Mouse (Mus musculus) hindbrain, embryonic 12.5 days (tissue): ENCODE results near the gene Smad3. TPM values are rescaled to one million over a fixed set of nuclear protein-coding genes. Genes with fewer than 3 reads are reported as not detected.

Source experiments
- ATAC-seq: fragments of 200-750 bp; cut with Nextera tagmentation; 2 replicates; pipeline ENCODE4 v1.8.0; 2017; ENCODE audit warnings: moderate TSS enrichment; ENCODE audit not compliant: low FRiP score
- H3K27ac ChIP-seq: fragments of 300-500 bp; sonication (generic); 2 replicates; pipeline ENCODE4 v1.5.1; 2016; ENCODE audit warnings: mild to moderate bottlenecking
- H3K27me3 ChIP-seq: fragments of 300-500 bp; sonication (generic); 2 replicates; pipeline ENCODE4 v1.6.1; 2016; ENCODE audit warnings: mild to moderate bottlenecking
- H3K36me3 ChIP-seq: fragments of 300-500 bp; sonication (generic); 2 replicates; pipeline ENCODE4 v1.6.1; 2016; ENCODE audit warnings: mild to moderate bottlenecking
- H3K4me1 ChIP-seq: fragments of 300-500 bp; sonication (generic); 2 replicates; pipeline ENCODE4 v1.6.1; 2016
- H3K4me2 ChIP-seq: fragments of 300-500 bp; sonication (generic); replicated peaks from 2 replicates; pipeline ENCODE4 v1.6.1; 2016; ENCODE audit warnings: mild to moderate bottlenecking
- H3K4me3 ChIP-seq: fragments of 300-500 bp; sonication (generic); 2 replicates; pipeline ENCODE4 v1.5.1; 2016; ENCODE audit warnings: mild to moderate bottlenecking
- H3K9ac ChIP-seq: fragments of 300-500 bp; sonication (generic); 2 replicates; pipeline ENCODE4 v1.6.1; 2016; ENCODE audit warnings: mild to moderate bottlenecking, moderate library complexity
- H3K9me3 ChIP-seq: fragments of 300-500 bp; sonication (generic); replicated peaks from 2 replicates; pipeline ENCODE4 v1.6.1; 2016; ENCODE audit warnings: mild to moderate bottlenecking
- WGBS: fragments of 180-500 bp; shearing (Covaris S2); methylation state at CpG from one replicate; pipeline ENCODE4 v1.1.7; 2016; 5-methylcytosine and 5-hydroxymethylcytosine counted together
- polyA plus RNA-seq: library from polyadenylated mRNA; unstranded; fragments of >200 nt; fragmentation: Nextera tagmentation; extraction: Ambion mirVana; gene quantifications from 2 replicates; pipeline ENCODE4 v1.2.1, GENCODE M21; 2016

Smad3 gene
- polyA plus RNA-seq, 1 experiment from 2014 or later = 25.4 TPM

- peaks cover 53% of the 10 kb centered on the region for H3K36me3 ChIP-seq
- 85% methylated on average over 9 of the region's 9 CpGs for WGBS
- no peak for ATAC-seq
- no peak overlapping the region for H3K9ac ChIP-seq
- H3K4me3 ChIP-seq = no peak overlapping the region
- peaks cover 15% of the 10 kb centered on the region for H3K4me1 ChIP-seq
- H3K27ac ChIP-seq = 0 out of 2 replicates have a peak overlapping the region, but pooled peaks have one; percentile 9
- H3K27me3 ChIP-seq = no peaks in the 10 kb centered on the region
- H3K4me2 ChIP-seq = no peak overlapping the region
- H3K9me3 ChIP-seq = no peaks in the 10 kb centered on the region
Measured at GRCm38 (mm10) chr9:63647581-63648519, 109.9 kb downstream of the Smad3 start.

GRCm38 (mm10) chr9:63645084-63645483, 112.7 kb downstream of the Smad3 start:
- H3K9ac ChIP-seq = no peak overlapping the region
- H3K9me3 ChIP-seq = no peaks in the 10 kb centered on the region
- H3K4me3 ChIP-seq = no peak overlapping the region
- WGBS = 81% methylated on average over 8 of the region's 8 CpGs
- H3K36me3 ChIP-seq = peaks cover 57% of the 10 kb centered on the region
- ATAC-seq = no peak
- H3K4me1 ChIP-seq = no peaks in the 10 kb centered on the region
- no peak overlapping the region for H3K4me2 ChIP-seq
- no peak overlapping the region for H3K27ac ChIP-seq
- no peaks in the 10 kb centered on the region for H3K27me3 ChIP-seq

- no peaks in the 10 kb centered on the region for H3K4me1 ChIP-seq
- 90% methylated on average over 6 of the region's 6 CpGs for WGBS
- no peak for ATAC-seq
- no peak overlapping the region for H3K27ac ChIP-seq
- H3K9ac ChIP-seq = no peak overlapping the region
- no peak overlapping the region for H3K4me3 ChIP-seq
- H3K9me3 ChIP-seq = no peaks in the 10 kb centered on the region
- no peaks in the 10 kb centered on the region for H3K27me3 ChIP-seq
- peaks cover 56% of the 10 kb centered on the region for H3K36me3 ChIP-seq
- H3K4me2 ChIP-seq = no peak overlapping the region
Measured at GRCm38 (mm10) chr9:63644011-63644410, 113.8 kb downstream of the Smad3 start.

- H3K36me3 ChIP-seq = peaks cover 64% of the 10 kb centered on the region
- no peak overlapping the region for H3K9ac ChIP-seq
- H3K27me3 ChIP-seq = no peaks in the 10 kb centered on the region
- no peak for ATAC-seq
- no peak overlapping the region for H3K27ac ChIP-seq
- no peak overlapping the region for H3K4me3 ChIP-seq
- no peaks in the 10 kb centered on the region for H3K9me3 ChIP-seq
- no peak overlapping the region for H3K4me2 ChIP-seq
- WGBS = 96% methylated on average over 4 of the region's 4 CpGs
- H3K4me1 ChIP-seq = no peaks in the 10 kb centered on the region
Measured at GRCm38 (mm10) chr9:63641983-63642646, 115.7 kb downstream of the Smad3 start.

- H3K4me2 ChIP-seq = no peak overlapping the region
- no peak overlapping the region for H3K27ac ChIP-seq
- no peak overlapping the region for H3K4me3 ChIP-seq
- no peaks in the 10 kb centered on the region for H3K27me3 ChIP-seq
- H3K9ac ChIP-seq = no peak overlapping the region
- H3K4me1 ChIP-seq = peaks cover 7% of the 10 kb centered on the region
- H3K9me3 ChIP-seq = no peaks in the 10 kb centered on the region
- WGBS = 60% methylated on average over 7 of the region's 7 CpGs
- ATAC-seq = no peak
- H3K36me3 ChIP-seq = peaks cover 44% of the 10 kb centered on the region
Measured at GRCm38 (mm10) chr9:63636113-63636512, 121.7 kb downstream of the Smad3 start.

GRCm38 (mm10) chr9:63633334-63633733, 124.5 kb downstream of the Smad3 start:
- ATAC-seq = no peak
- no peak overlapping the region for H3K4me3 ChIP-seq
- no peaks in the 10 kb centered on the region for H3K9me3 ChIP-seq
- H3K36me3 ChIP-seq = peaks cover 32% of the 10 kb centered on the region
- H3K4me1 ChIP-seq = peaks cover 7% of the 10 kb centered on the region
- no peak overlapping the region for H3K27ac ChIP-seq
- no peak overlapping the region for H3K4me2 ChIP-seq
- WGBS = 59% methylated on average over 7 of the region's 7 CpGs
- H3K27me3 ChIP-seq = no peaks in the 10 kb centered on the region
- no peak overlapping the region for H3K9ac ChIP-seq

- no peak overlapping the region for H3K4me2 ChIP-seq
- no peak overlapping the region for H3K4me3 ChIP-seq
- no peak overlapping the region for H3K9ac ChIP-seq
- peaks cover 7% of the 10 kb centered on the region for H3K4me1 ChIP-seq
- 0 out of 2 replicates have a peak, but pooled peaks have one; percentile 35 for ATAC-seq
- H3K27me3 ChIP-seq = no peaks in the 10 kb centered on the region
- WGBS = 39% methylated on average over 11 of the region's 11 CpGs
- peaks cover 32% of the 10 kb centered on the region for H3K36me3 ChIP-seq
- H3K27ac ChIP-seq = peak overlapping the region; percentile 52; the same call in 1 of the 2 replicates
- no peaks in the 10 kb centered on the region for H3K9me3 ChIP-seq
Measured at GRCm38 (mm10) chr9:63632924-63633323, 124.9 kb downstream of the Smad3 start.

- H3K4me2 ChIP-seq = no peak overlapping the region
- no peak for ATAC-seq
- H3K9me3 ChIP-seq = no peaks in the 10 kb centered on the region
- H3K27ac ChIP-seq = no peak overlapping the region
- no peak overlapping the region for H3K9ac ChIP-seq
- no peaks in the 10 kb centered on the region for H3K27me3 ChIP-seq
- H3K4me3 ChIP-seq = no peak overlapping the region
- H3K36me3 ChIP-seq = peaks cover 31% of the 10 kb centered on the region
- 72% methylated on average over 4 of the region's 4 CpGs for WGBS
- H3K4me1 ChIP-seq = peaks cover 7% of the 10 kb centered on the region
Measured at GRCm38 (mm10) chr9:63632045-63632444, 125.7 kb downstream of the Smad3 start.

- Histone ChIP-seq H3K27me3 (no peaks in the 10 kb centered on the region), H3K9ac (no peak overlapping the region), H3K27ac (no peak overlapping the region), H3K4me3 (no peak overlapping the region), H3K9me3 (no peaks in the 10 kb centered on the region), H3K4me1 (peaks cover 11% of the 10 kb centered on the region), H3K4me2 (no peak overlapping the region), H3K36me3 (peaks cover 36% of the 10 kb centered on the region)
- no peak for ATAC-seq
- 92% methylated on average over 9 of the region's 9 CpGs for whole genome bisulfite sequencing
Measured at GRCm38 (mm10) chr9:63625090-63625756, 132.6 kb downstream of the Smad3 start.

GRCm38 (mm10) chr9:63623895-63624569, 133.8 kb downstream of the Smad3 start:
- H3K4me3 ChIP-seq = no peak overlapping the region
- peaks cover 37% of the 10 kb centered on the region for H3K36me3 ChIP-seq
- peaks cover 11% of the 10 kb centered on the region for H3K4me1 ChIP-seq
- no peak overlapping the region for H3K27ac ChIP-seq
- no peak for ATAC-seq
- H3K27me3 ChIP-seq = no peaks in the 10 kb centered on the region
- H3K9ac ChIP-seq = no peak overlapping the region
- WGBS = 87% methylated on average over 15 of the region's 15 CpGs
- no peak overlapping the region for H3K4me2 ChIP-seq
- H3K9me3 ChIP-seq = no peaks in the 10 kb centered on the region

GRCm38 (mm10) chr9:63617967-63618366, 139.8 kb downstream of the Smad3 start:
- H3K9me3 ChIP-seq = no peaks in the 10 kb centered on the region
- peaks cover 38% of the 10 kb centered on the region for H3K36me3 ChIP-seq
- ATAC-seq = no peak
- WGBS = 100% methylated on average over 2 of the region's 2 CpGs
- H3K27ac ChIP-seq = no peak overlapping the region
- no peak overlapping the region for H3K4me2 ChIP-seq
- no peak overlapping the region for H3K4me3 ChIP-seq
- H3K9ac ChIP-seq = no peak overlapping the region
- no peaks in the 10 kb centered on the region for H3K27me3 ChIP-seq
- peaks cover 13% of the 10 kb centered on the region for H3K4me1 ChIP-seq
